Mouse (Mus musculus) thymus, adult 2 months (tissue): ENCODE measurements at regions not wholly inside any gene's neighbourhood (a gene's known extent, or its start where the extent isn't known, plus 50 kb on each side); places are given as distances from the start of the nearest gene placed in this dataset.

Experiments used
- DNase-seq: peaks from one replicate; pipeline ENCODE4 v3.0.0; 2021
- H3K27ac ChIP-seq: fragments of 200-500 bp; 2 replicates; pipeline ENCODE4 v1.5.1; 2012; ENCODE audit warnings: low read length, control low read depth; ENCODE audit not compliant: control insufficient read depth, insufficient read depth
- H3K27me3 ChIP-seq: fragments of 200-500 bp; 2 replicates; pipeline ENCODE4 v1.6.1; 2012; ENCODE audit warnings: mild to moderate bottlenecking, low read length, moderate library complexity, mixed read lengths; ENCODE audit not compliant: control insufficient read depth, insufficient read depth
- H3K36me3 ChIP-seq: fragments of 200-500 bp; 2 replicates; pipeline ENCODE4 v1.6.1; 2012; ENCODE audit warnings: mild to moderate bottlenecking, low read length, moderate library complexity; ENCODE audit not compliant: control insufficient read depth, insufficient read depth
- H3K4me1 ChIP-seq: fragments of 200-500 bp; replicated peaks from 2 replicates; pipeline ENCODE4 v1.6.1; 2012; ENCODE audit warnings: low read length; ENCODE audit not compliant: control insufficient read depth, insufficient read depth
- H3K4me3 ChIP-seq: fragments of 200-500 bp; 2 replicates; pipeline ENCODE4 v1.5.1; 2012; ENCODE audit warnings: mild to moderate bottlenecking, low read length, control low read depth, moderate library complexity; ENCODE audit not compliant: control insufficient read depth, insufficient read depth
- CTCF ChIP-seq: fragments of 200-500 bp; IDR thresholded peaks from 2 replicates; pipeline ENCODE4 v1.5.1; 2012; ENCODE audit warnings: mild to moderate bottlenecking, control low read depth, low read length, moderate library complexity, borderline replicate concordance; ENCODE audit not compliant: control insufficient read depth, poor library complexity, insufficient read depth; ENCODE audit errors: extremely low read depth
- POLR2A ChIP-seq: fragments of 200-500 bp; IDR thresholded peaks from 2 replicates; pipeline ENCODE4 v1.6.1; 2012; ENCODE audit warnings: mild to moderate bottlenecking, low read length, control low read depth, moderate library complexity; ENCODE audit not compliant: control insufficient read depth, poor library complexity, insufficient read depth; ENCODE audit errors: extremely low read depth
- WGBS: fragments of 180-500 bp; shearing (Covaris S2); methylation state at CpG from one replicate; pipeline ENCODE4 v1.1.7; 2018; 5-methylcytosine and 5-hydroxymethylcytosine counted together

- TF ChIP-seq POLR2A (no peak), CTCF (no peak)
- Histone ChIP-seq H3K27me3 (no peaks in the 10 kb centered on the region), H3K36me3 (no peaks in the 10 kb centered on the region), H3K4me3 (no peak overlapping the region), H3K4me1 (peaks cover 10% of the 10 kb centered on the region; the same call in 1 of the 2 replicates), H3K27ac (no peak overlapping the region)
- 94% methylated on average over 6 of the region's 6 CpGs for WGBS
- no peak for DNase-seq
Measured at GRCm38 (mm10) chr14:24783889-24784288, 297.0 kb downstream of the Rps24 start.

- WGBS, result 57% methylated on average over 5 of the region's 5 CpGs
- DNase-seq, result no peak
- TF ChIP-seq POLR2A, result no peak
- TF ChIP-seq CTCF, result no peak
- Histone ChIP-seq H3K4me3 (no peak overlapping the region), H3K4me1 (0 out of 2 replicates have a peak, but pooled peaks cover under 1% of the 10 kb centered on the region), H3K27me3 (no peaks in the 10 kb centered on the region), H3K36me3 (no peaks in the 10 kb centered on the region), H3K27ac (no peak overlapping the region)
Measured at GRCm38 (mm10) chr14:24785452-24785851, 298.5 kb downstream of the Rps24 start.

- no peak overlapping the region for H3K4me3 ChIP-seq
- TF ChIP-seq CTCF (no peak), POLR2A (no peak)
- 92% methylated on average over 10 of the region's 10 CpGs for WGBS
- H3K27me3 ChIP-seq, result no peaks in the 10 kb centered on the region
- DNase-seq, result no peak
- H3K27ac ChIP-seq, result no peak overlapping the region
- no peaks in the 10 kb centered on the region for H3K4me1 ChIP-seq
- no peaks in the 10 kb centered on the region for H3K36me3 ChIP-seq
Measured at GRCm38 (mm10) chr14:24793375-24794285, 306.7 kb downstream of the Rps24 start.

- no peaks in the 10 kb centered on the region for H3K4me1 ChIP-seq
- H3K4me3 ChIP-seq, result no peak overlapping the region
- H3K36me3 ChIP-seq, result no peaks in the 10 kb centered on the region
- no peaks in the 10 kb centered on the region for H3K27me3 ChIP-seq
- H3K27ac ChIP-seq, result no peak overlapping the region
- no peak for DNase-seq
- WGBS, result 79% methylated on average over 12 of the region's 12 CpGs
- TF ChIP-seq POLR2A (no peak), CTCF (no peak)
Measured at GRCm38 (mm10) chr14:24794359-24794845, 307.5 kb downstream of the Rps24 start.

GRCm38 (mm10) chr14:24797494-24797893, 310.6 kb downstream of the Rps24 start:
- DNase-seq, result no peak
- TF ChIP-seq POLR2A, result no peak
- TF ChIP-seq CTCF, result no peak
- H3K27ac ChIP-seq, result no peak overlapping the region
- H3K4me1 ChIP-seq, result no peaks in the 10 kb centered on the region
- H3K4me3 ChIP-seq, result no peak overlapping the region
- H3K27me3 ChIP-seq, result no peaks in the 10 kb centered on the region
- H3K36me3 ChIP-seq, result no peaks in the 10 kb centered on the region

GRCm38 (mm10) chr14:24798066-24798465, 311.1 kb downstream of the Rps24 start:
- no peak for DNase-seq
- Histone ChIP-seq H3K36me3 (no peaks in the 10 kb centered on the region), H3K27me3 (no peaks in the 10 kb centered on the region), H3K4me3 (no peak overlapping the region), H3K4me1 (no peaks in the 10 kb centered on the region), H3K27ac (no peak overlapping the region)
- TF ChIP-seq POLR2A, result no peak
- TF ChIP-seq CTCF, result no peak
- 88% methylated on average over 4 of the region's 4 CpGs for WGBS
